Mouse (Mus musculus) heart, adult 2 months (tissue): ENCODE results near the gene Cd22.

Experiments used
- CTCF ChIP-seq: fragments of 200-600 bp; IDR thresholded peaks from 2 replicates; pipeline ENCODE4 v1.8.1; 2022; ENCODE audit warnings: antibody characterized with exemption, mild to moderate bottlenecking, moderate library complexity
- EP300 ChIP-seq: fragments of 200-500 bp; IDR thresholded peaks from 2 replicates; pipeline ENCODE4 v1.6.1; 2011; ENCODE audit warnings: low read depth, low read length, control low read depth; ENCODE audit not compliant: insufficient read depth
- POLR2A ChIP-seq: fragments of 200-500 bp; IDR thresholded peaks from 2 replicates; pipeline ENCODE4 v1.6.1; 2011; ENCODE audit warnings: mild to moderate bottlenecking, low read depth, low read length, control low read depth; ENCODE audit not compliant: insufficient read depth

GRCm38 (mm10) chr7:30856078-30856477, 24.1 kb downstream of the Cd22 start, which contains the start of gene Ffar3:
- no peak for TF ChIP-seq EP300
- TF ChIP-seq CTCF: no peak
- TF ChIP-seq POLR2A: no peak
